Mouse (Mus musculus): Measurements from ENCODE around the gene Fpr1.

DNA sequence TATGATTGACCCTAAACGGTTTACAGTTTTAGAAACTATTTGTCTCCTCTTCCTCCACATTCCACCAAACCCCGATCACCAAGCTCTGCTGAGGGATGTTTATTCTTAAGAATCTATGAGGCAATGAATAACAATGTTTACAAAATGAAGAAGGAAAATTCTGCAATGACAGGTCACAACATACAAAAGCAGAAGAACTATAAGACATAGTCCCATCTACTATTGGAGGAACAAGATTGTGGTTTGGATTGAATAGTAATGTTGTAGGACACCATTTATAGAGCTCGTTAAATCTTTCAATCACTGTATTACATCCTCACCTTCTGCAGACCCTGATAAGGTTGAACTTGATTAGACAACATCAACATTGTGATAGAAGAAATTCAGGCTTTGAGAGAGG, 1.1 kb downstream of the Fpr1 start:
- no peak for TF ChIP-seq CTCF (IDR thresholded peaks at IDR 0.05; ENCODE audit: extremely low read depth, insufficient read depth, low read length)
- TF ChIP-seq POLR2A (IDR thresholded peaks at IDR 0.05; ENCODE audit: extremely low read depth, insufficient read depth, low read length) = no peak
